Mouse (Mus musculus) brown adipose tissue, adult 24 weeks (tissue): Measurements from ENCODE around the gene Cep170b. TPM values are rescaled to one million over a fixed set of nuclear protein-coding genes. Genes with fewer than 3 reads are reported as not detected.
A peak's percentile ranks its signal among the peaks of the same experiment; 100 is the strongest.

Experiments used
- H3K27ac ChIP-seq: fragments of 200-500 bp; replicated peaks from 2 replicates; pipeline ENCODE4 v1.5.1; 2012; ENCODE audit warnings: low read depth, mild to moderate bottlenecking, low read length
- H3K4me1 ChIP-seq: fragments of 200-500 bp; 2 replicates; pipeline ENCODE4 v1.6.1; 2012; ENCODE audit warnings: low read length, mixed read lengths; ENCODE audit not compliant: control insufficient read depth, insufficient read depth, insufficient read length
- H3K4me3 ChIP-seq: fragments of 200-500 bp; 2 replicates; pipeline ENCODE4 v1.5.1; 2012; ENCODE audit warnings: low read depth, mild to moderate bottlenecking, low read length, moderate library complexity; ENCODE audit not compliant: insufficient read depth
- polyA plus RNA-seq: library from polyadenylated mRNA; stranded (reverse); fragments of >200 nt; gene quantifications from 2 replicates; pipeline ENCODE4 v1.2.4, GENCODE M21; 2012; ENCODE audit not compliant: missing spikeins, insufficient read depth, insufficient read length

Gene Cep170b
- polyA plus RNA-seq, 1 experiment: 1.6 TPM

DNA sequence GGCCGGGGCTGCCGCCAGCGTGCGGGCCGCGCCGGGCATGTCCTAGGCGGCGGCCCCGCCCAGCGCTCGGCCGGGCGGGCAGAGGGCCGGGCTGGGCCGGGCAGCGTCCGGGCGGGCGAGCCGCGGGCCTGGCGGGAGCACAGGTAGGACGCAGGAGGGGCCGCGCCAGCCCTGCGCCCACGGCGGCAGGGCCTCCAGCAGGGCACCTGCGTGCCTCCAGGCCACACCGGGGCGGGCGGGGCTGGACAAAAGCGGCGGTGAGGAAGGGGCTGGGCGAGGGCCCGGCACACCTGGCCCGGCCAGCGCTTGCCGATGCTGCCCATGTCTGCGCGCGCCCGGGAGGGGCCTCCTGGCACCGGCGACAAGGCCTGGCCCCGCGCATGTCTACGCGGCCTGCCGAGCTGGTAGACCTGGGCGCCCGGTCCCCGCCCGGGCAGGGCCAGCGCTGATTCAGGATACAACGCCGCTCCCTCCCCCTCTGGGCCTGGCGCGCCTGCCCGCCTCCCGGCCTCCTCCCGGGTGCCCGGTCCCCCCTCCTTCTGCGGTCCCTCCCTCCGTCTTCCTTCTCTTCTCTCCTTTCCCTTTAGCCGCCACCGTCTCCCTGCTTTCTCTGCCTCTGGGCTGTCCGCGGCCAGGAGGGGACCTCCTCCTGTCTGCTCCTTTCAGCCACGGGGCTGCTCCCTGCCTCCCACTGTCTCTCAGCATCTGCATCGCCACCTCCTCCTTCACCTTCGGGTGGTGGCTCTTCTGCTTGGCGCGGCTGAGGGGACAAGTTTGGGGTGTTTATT, 2.2 kb downstream of the Cep170b start:
- H3K4me1 ChIP-seq: peaks cover 4% of the 10 kb centered on the region; the same call in 1 of the 2 replicates
- no peak overlapping the region for H3K27ac ChIP-seq

GRCm38 (mm10) chr12:112723028-112723330, 2.7 kb downstream of the Cep170b start:
- H3K4me3 ChIP-seq: peak overlapping the region; percentile 68
- H3K27ac ChIP-seq: no peak overlapping the region
- H3K4me1 ChIP-seq: peaks cover 4% of the 10 kb centered on the region; the same call in 1 of the 2 replicates

More for the DNA sequence above, 2.2 kb downstream of the Cep170b start:
- H3K4me3 ChIP-seq: peak overlapping the region; percentile 68

DNA sequence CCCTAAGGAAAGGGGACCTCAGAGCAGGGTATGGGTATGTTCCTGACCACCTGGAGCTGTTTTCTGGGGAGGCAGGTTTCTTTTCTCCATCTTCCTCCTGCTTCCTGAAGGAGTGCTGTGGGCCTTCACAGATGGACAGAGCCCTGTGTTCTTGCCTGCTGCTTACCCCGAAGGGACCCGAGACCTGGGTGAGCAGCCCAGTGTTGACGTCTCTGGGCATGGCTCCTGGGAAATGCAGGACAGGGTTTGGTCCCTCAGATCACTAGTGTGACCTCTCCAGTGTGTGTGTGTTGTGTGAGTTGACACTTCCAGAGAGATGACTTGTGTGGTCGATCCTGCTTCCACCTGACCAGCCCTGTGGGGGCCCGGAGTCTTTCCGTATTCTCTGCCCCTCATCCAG, 3.2 kb downstream of the Cep170b start:
- Histone ChIP-seq H3K27ac (no peak overlapping the region), H3K4me3 (no peak overlapping the region), H3K4me1 (peaks cover 4% of the 10 kb centered on the region; the same call in 1 of the 2 replicates)

- Histone ChIP-seq H3K4me1 (peaks cover 4% of the 10 kb centered on the region; the same call in 1 of the 2 replicates), H3K27ac (no peak overlapping the region)
Observed at GRCm38 (mm10) chr12:112724077-112724805, 4.0 kb downstream of the Cep170b start.

DNA sequence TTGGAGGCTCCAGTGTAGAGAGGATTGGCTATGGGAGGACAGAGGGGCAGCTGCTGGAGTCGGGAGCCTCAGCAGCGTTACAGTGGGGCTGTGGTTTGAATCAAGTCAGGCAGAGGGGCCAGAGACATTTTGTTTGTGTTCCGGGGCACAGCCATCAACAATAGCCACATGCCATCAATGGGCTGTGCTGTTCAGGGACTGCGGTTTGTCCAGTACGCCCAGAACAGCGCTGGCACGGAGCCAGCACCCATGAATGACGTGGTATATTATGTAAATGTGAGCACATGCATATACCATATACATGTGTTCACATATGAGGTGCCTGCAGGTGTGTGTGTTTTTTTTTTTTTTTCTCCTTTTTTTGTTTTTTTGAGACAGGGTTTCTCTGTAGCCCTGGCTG, 7.5 kb downstream of the Cep170b start:
- peaks cover 2% of the 10 kb centered on the region; the same call in 1 of the 2 replicates for H3K4me1 ChIP-seq
- no peak overlapping the region for H3K4me3 ChIP-seq
- H3K27ac ChIP-seq: no peak overlapping the region

More at GRCm38 (mm10) chr12:112724077-112724805, 4.0 kb downstream of the Cep170b start:
- H3K4me3 ChIP-seq: no peak overlapping the region

DNA sequence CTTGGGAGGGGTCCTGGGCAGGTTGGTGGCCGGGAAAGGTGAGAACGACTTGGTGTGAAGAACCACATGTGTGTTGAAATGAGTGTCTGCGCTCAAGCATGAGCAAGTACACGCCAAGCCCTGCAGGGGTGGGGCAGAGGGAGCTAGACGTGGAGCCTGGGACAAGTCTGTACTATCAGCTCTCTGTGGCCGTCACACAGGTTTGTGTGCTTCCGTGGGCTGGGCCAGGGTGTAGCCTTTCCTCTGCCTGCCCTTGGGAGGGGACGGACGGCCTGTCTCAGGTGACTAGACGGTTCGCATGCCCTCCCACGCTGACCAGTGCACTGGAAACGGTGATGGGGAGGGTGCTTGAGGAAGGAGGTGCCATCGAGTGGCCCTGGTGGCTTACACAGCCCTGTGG, 10.6 kb downstream of the Cep170b start:
- H3K27ac ChIP-seq: no peak overlapping the region
- no peaks in the 10 kb centered on the region for H3K4me1 ChIP-seq
- no peak overlapping the region for H3K4me3 ChIP-seq

DNA sequence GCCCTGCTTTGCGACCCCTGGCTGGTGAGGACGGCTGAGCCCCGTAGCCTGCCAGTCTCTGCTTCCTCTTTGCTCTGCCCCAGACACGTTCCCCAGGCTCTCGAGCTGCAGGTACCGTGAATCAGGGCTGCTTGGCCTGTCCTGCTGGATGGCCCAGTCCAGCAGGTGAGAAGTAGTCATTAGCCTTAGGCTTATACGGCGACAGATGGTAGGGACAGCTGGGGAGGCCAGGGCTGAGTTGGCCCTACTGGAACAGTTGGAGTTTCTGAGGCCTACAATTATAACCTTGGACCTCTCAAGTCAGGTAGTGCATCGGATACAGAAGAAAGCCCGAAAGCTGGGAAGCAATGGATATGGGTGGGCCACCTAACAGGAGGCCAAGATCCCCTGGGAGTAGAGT, 12.3 kb downstream of the Cep170b start:
- Histone ChIP-seq H3K4me1 (no peaks in the 10 kb centered on the region), H3K4me3 (no peak overlapping the region), H3K27ac (no peak overlapping the region)

DNA sequence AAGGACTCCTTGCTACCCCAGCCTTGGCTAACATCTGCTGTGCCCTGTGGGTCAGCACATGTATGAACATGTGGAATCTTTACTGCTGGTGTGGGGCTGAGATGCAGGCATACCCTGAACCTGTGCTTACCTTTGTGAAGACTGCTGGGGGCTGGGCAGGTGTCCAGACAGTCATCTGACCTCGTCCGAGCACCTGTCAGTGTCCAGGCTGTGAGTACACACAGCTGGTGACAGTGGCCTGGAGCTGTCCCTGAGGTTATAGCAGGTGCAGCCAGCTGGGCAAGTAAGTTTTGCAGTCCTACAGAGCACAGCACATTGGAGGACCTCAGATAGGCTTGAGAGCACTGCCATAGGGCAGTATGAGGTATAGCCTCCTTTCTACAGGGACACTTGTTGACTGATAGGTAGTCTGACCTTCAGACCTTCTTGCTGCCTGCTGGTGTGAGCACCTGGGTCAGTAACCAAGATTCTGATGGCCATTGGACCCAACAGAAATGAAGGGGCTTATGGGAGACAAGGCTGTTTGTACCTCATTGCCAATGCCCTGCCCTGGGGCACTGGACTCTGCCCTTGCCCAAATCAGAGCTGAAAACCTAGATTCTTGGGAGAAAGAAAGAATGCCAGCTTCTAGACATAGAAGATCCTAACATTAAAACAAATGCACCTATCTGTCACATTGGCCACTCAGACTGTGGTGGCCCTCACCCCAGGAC, 14.0 kb downstream of the Cep170b start:
- no peaks in the 10 kb centered on the region for H3K4me1 ChIP-seq
- H3K4me3 ChIP-seq: no peak overlapping the region
- no peak overlapping the region for H3K27ac ChIP-seq

DNA sequence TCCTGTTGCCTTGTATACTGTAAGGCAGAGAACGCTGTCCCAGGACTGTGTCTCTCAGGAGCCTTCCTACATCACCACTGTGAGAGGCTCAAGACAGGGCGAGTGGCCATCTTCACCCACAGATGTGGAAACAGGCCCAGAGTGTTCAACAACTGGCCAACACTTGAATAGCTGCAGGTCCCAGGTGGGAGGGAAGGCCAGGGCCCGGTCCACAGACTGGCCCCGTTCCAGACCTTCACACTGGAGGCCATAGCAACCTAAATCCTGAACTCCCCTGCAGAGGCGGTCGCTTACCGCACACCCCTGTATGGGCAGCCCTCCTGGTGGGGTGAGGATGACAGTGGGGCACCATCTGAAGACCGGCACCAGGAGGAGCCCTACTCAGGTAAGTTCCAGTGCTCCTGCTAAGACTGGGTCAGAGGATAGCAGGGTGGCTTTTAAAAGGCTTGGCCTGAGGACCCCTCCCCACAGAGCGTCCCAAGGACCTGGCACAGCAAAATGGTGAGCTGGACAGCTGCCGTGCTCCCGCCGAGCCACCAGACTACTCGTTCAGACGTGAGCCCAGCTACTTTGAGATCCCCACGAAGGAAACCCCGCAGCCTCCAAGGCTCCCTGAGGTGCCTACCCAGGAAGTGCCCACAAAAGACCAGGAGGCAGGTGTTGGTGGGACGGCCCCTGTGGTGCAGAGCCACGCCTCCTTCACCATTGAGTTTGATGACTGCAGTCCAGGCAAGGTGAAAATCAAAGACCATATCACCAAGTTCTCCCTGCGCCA, 14.8 kb downstream of the Cep170b start:
- no peaks in the 10 kb centered on the region for H3K4me1 ChIP-seq
- H3K4me3 ChIP-seq: no peak overlapping the region
- no peak overlapping the region for H3K27ac ChIP-seq

GRCm38 (mm10) chr12:112735896-112736635, 15.8 kb downstream of the Cep170b start:
- H3K4me3 ChIP-seq: no peak overlapping the region
- no peak overlapping the region for H3K27ac ChIP-seq
- H3K4me1 ChIP-seq: no peaks in the 10 kb centered on the region

- Histone ChIP-seq H3K27ac (no peak overlapping the region), H3K4me1 (no peaks in the 10 kb centered on the region), H3K4me3 (no peak overlapping the region)
Observed at GRCm38 (mm10) chr12:112736636-112736925, 16.3 kb downstream of the Cep170b start.

DNA sequence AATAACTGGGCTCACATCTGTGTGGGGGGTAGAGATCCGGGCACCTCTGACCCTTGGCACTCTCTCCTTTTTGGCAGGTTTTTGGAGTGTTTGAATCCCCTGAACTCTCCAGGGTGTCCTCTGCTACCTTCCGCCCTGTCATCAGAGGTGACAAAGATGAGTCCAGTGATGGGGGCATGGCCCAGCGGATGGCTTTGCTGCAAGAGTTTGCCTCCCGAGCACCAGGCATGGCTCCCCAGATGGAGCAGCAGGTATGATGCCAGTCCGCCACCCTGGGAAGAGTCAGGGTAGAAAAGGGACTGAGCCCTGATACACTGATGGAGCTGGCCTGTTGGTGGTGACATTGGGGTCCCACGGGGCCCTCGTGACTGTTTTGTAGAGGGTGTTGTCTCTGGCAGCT, 16.8 kb downstream of the Cep170b start:
- H3K27ac ChIP-seq: no peak overlapping the region
- no peak overlapping the region for H3K4me3 ChIP-seq
- H3K4me1 ChIP-seq: peaks cover under 1% of the 10 kb centered on the region; the same call in 1 of the 2 replicates

GRCm38 (mm10) chr12:112737761-112738160, 17.5 kb downstream of the Cep170b start:
- no peak overlapping the region for H3K4me3 ChIP-seq
- H3K4me1 ChIP-seq: peaks cover 5% of the 10 kb centered on the region
- H3K27ac ChIP-seq: no peak overlapping the region

DNA sequence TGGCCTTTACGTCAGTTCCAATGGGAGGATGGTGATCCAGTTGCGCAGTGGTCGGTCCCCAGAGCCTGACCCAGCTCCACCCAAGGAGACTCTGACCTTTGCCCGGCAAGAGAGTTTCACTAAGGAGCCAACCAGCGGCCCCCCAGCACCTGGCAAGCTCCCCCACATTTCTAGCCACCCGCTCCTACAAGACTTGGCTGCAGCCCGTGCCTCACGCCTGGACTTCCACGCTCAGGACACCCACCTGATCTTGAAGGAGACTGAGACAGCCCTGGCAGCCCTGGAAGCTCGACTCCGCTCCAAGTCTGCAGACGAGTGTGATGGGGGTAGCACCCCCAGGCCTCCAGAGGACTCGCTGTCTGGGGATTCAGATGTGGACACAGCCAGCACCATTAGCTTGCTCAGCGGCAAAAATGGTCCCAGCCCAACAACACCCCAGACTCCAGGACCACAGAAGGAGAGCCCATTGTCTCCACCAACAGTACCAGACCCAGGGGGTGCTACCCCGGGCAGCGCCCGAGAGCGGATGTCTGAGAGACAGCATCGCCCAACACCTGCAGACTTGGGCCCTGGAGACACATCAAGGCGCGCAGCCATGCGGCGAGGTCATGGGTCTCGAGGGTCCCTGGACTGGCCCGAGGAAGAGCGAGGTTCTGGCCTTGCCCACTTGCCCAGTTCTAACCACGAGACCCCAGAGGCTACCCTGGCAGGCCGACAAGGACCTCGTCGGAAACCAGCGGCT, 18.2 kb downstream of the Cep170b start:
- H3K4me3 ChIP-seq: no peak overlapping the region
- peaks cover 5% of the 10 kb centered on the region for H3K4me1 ChIP-seq
- H3K27ac ChIP-seq: no peak overlapping the region
